Mouse (Mus musculus): ENCODE measurements around the gene Ankrd10.
A peak's percentile ranks its signal among the peaks of the same experiment; 100 is the strongest.
"Not testable (repeated sequence)": the region's sequence is repeated elsewhere in the genome, so short reads cannot be mapped to it uniquely, and the experiment has no call there.

Gene Ankrd10

DNA sequence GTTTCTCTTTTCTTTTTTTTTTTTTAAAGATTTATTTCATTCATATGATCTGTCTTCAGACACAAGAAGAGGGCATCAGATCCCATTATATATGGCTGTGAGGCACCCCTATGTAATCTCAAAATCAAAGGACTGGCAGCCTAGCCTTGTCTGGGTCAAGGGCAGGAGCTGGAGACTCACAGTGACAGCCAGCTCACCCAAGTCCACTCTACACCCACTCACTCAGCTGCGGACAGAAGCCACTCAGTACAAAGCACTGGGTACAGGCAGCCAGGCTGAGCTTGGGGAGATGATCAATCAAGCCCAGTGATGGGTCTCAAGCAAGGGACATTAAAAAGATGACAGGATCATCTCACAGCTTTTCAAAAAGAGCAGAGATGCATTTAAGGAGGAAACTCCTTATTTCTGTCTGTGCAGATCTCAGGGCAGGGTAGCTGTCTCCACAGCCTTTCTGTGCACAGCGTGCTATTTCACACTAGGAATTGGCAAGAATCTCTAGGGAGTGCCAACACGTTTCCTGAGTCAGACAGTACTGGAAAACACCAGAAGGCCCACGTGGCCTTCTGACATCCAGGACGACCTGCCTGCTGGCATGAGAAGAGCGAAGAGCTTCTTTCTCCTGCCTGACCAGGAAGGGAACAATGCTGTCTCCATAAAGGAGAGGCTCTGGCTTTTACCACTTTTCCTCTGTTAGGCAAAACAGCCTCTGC lies 21.3 kb downstream of the Ankrd10 start:
- DNase-seq (ENCODE audit: low spot score in 2 of 2), result no peak

DNA sequence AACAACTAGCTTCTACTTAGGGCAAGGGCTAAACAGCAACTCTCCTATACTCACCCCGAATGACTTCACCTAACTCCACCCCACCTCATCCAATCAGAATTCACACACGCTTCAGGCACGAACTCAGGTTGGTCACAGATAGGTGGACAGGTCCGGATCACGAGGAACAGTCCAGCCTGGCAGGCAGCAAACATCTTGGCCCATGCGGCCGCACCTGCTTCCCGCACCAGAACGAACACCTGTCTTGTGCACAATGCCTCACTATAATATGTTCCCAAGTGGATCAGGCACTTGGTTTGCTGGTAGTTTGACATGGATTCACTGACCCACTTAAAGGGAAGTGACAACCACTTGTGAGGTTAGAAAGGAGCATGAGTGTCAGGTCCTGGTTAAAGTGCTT lies 26.7 kb downstream of the Ankrd10 start:
- DNase-seq (ENCODE audit: low spot score in 2 of 2), result no peak

DNA sequence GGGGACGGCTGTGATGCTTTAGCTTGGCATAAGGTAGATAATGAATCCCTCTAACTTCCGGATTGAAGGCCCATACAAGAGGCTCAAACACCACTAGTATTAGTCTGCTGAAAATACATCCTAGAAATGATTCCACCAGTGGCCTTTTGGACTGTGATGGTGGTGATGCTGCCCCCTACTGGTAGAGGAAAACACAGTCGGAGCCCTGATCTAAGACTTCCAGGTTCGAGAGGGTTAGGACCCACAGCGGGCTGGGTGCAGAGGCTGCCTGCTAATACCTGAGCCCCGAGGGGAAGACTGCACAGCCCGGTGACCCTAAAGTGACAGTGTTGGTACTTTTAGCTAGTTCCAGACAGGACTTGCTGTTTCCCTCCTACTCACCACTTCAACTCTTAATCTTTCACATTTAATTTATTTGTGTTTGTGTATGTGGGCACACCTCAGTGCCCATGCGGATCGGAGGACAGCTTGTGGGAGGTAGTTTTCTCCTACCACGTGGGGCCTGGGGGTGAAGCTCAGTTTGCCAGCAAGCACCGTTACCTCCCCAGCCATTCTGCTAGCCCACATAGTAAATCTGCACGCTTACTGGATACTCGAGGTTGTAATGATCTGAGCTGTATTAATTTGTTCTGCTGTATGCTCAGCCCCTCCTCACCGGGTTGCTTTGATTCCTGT lies 33.4 kb downstream of the Ankrd10 start:
- peak in 1 of 2 experiments; percentile 61 for DNase-seq (ENCODE audit: low spot score in 2 of 2)

DNA sequence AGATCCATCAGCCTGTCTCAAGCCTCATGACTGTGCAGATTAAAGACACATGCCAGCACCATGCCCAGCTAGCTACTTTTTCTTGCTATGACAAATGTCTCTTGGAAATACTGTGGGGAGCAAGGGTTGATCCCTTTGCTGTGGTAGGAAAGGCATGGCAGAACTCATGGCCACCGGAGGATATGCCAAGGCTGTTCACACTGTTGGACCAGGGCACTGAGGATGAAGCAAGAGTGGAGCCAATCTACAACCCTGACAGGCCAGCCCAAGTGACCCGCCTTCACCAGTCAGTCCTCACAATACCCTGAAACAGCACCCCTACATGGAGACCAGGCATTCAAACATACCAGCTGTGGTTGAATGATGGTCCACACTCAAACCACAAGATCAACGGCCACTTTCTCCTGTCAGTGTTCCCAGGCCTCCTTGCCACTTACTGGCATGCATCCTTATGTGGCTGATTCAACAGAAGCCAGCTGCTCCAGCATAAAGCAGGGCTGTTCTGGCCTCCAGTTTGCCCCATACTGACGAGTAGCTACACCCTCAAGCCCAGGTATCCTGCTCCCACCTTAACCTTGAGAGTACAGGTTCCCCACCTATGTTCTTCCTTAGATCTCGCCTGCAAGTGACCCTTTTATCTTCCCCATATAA lies 35.1 kb downstream of the Ankrd10 start:
- DNase-seq (ENCODE audit: low spot score in 2 of 2), result no peak

DNA sequence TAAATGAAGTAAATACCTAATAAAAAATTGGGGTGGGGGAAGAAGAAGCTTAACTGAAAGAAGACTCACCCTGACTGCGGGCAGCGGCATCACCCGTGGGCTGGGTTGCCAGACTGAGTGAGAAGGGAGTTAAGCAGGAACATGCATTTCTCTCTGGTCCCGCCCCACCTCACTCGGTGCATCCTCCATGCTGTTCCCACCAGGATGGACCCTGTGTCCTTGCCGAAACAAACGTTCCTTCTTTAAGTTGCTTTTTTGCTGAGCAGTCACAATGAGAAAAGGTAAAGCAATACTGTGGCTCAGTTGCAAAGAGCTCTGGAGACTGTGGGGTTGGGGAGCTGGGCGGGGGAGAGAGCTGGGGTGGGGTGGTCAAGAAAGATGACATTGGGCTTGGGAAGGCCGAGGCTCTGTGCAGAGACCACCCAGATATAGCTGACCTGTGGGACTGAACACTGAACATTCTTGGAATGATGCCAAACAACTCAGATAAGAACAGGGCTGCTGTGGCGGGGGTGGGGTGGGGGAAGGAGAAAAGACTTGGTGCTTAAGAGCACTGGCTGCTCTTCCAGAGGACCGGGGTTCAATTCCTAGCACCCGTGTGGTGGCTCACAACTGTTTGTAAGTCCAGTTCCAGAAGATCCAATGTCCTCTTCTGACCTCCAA lies 42.2 kb downstream of the Ankrd10 start:
- DNase-seq (ENCODE audit: low spot score in 2 of 2), result no peak

DNA sequence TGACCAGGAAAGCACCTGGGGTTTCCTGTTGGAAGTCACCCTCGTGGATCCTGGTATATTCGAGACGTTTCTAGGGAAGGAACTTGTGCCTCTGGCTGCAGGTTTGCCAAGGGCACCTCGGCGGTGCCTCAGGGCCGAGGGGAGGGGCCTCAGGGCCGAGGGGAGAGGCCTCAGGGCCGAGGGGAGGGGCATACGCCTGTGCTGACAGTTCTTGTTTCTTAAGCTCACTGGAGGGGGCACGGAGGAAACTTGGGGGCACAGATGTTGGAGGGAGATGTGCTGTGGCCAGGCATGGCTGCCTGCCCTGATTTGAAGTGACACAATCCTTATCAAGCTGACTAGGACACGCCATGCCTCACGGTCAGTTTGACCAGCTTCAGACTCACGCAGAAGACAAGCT lies 43.3 kb downstream of the Ankrd10 start:
- DNase-seq (ENCODE audit: low spot score in 2 of 2), result no peak

DNA sequence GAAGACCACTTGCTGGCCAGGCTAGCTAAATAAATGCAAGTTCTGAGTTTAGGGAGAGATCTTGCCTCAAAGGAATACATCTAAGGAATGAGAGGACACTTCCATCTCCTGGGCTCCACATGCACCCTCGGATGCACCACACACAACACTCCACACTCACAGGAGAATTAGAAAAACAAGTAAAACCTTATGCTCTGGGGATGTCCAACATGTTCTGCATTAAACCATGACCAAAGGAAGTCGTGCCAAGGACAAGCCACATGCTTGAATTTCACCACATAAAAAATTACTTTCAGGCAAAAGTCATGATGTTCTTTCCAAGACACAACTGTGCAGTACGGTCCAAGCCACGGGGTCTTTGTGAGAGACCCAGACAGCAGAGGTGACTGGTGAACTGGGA lies 43.7 kb downstream of the Ankrd10 start:
- DNase-seq (ENCODE audit: low spot score in 2 of 2), result no peak

DNA sequence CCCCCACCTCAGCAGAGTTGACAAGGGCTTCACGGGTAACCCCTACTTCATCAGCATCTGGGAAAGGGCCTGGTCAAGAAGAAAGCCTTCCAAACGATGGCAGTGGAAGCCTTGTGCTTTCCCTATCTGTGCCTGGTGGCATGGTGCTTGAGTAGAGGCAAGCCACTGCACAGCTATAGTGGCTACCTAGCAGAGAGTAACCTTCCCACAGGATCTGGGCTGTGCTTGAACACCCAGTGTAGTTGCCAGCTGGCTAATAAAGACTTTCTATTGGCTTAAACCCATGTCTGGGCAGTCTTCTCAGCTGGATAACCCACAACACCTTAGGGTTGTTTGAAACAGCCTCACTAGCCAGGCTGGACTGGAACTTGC lies 49.2 kb downstream of the Ankrd10 start:
- DNase-seq (ENCODE audit: low spot score in 2 of 2), result no peak

DNA sequence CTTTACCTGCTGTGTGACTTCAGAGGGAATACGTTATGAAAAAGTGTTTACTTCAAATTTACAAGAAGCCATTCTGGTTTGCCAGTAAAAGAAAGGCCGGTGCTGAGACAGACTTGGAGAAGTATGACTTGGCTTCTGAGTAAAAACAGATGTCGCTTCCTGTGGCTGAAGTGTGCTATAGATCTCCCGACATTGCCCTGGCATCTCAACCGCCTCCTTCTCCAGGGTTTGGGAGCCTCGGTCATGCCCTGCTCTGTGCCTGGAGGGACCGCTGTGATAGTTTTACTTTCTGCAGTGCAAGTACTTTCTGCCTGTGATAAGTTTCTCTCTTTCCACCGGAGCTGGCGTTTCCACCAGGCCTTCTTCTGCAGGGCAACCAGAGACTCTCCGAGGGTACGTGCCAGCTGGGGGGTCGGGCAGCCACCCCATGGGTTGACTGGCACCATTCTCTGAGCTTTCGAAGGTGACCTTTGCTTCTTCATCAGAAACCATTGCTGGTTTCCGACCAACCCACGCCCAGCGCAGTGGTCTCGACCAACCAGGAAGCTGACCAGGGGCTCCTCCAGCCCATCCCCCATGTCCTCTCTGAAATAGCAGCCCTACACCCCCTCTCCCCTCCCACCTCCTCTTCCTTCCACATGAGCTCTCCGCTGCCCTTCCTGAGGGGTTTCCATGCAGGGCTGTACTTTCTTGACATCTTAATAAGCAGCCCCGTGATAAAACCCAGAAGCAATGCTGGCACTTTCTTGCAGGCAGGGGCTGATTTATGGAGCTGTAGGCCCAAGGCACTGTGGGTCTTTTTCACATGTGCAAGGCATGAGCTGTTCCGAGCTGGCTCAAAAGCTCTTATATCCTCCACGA lies 49.8 kb downstream of the Ankrd10 start:
- DNase-seq (ENCODE audit: low spot score in 2 of 2), result no peak

DNA sequence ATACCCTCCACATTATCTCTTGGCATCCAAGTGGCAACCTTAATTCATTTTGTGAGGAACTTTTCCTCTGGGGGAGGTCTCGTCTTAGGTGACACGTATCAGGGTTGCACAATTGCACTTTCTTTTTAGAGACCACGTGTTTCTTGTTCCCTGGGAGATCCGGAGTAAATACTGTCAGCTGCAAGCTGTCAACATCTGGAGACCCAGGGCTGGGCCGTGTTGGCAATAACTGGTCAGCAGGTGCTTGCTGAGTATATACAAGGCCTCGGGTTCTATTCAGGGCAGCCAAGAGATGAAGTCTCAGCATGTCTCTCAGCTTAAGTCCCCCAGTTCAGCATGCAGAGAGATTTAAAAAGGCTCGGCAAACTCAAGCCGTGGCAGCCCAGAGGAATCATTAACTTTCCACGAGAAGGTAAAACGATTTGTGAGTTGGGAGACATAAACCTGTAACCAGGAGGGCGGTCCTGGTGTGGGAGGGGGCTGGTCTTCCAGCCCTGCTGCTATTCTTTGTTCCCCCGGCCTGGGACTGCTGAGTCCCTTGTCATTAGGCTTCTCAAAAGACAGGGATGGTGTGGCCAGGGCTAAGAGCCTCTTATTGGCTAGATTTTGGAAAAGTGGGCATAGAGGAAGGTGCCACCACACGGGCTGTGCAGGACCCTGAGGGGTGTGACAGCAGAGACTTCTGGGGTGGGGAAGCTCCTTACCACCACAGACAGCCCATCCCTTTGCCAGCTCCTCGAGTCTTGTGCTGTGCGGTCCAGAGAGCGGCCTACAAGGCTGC lies 59.8 kb downstream of the Ankrd10 start:
- DNase-seq (ENCODE audit: low spot score in 2 of 2), result no peak

DNA sequence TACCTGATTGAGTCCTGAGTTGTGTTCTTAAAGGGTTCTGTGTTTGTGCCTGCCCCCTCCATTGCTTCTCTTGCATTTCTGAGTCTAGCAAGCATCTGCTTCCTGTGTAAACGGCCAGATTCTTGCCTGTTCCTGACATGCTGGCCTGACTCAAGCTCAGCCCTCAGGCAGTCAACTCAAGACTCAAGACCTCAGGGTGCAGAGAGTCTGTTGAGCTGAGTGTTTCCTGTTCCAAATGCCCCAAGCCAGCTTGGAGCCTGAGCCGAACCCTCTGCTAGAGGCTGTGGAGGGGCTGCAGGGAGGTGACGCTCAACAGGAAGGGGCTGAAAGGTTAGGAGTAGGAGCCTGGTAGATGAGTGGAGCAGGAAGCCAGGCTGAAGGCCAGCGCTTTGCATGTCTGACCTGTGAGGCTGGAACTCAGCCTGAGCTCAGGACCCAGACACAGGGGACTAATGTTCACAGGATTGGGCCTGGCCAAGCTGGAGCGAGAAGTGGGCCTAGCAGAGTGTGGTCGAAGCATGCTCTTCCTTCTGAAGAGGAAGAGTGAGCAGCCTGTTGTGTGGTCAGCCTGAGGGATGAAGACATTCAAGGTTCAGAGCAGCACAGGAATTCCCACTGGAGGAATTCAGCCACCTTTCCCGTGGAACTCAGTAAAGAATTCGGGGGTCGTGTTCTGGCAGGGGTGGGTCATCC lies 60.5 kb downstream of the Ankrd10 start:
- DNase-seq (ENCODE audit: low spot score in 2 of 2), result no peak

DNA sequence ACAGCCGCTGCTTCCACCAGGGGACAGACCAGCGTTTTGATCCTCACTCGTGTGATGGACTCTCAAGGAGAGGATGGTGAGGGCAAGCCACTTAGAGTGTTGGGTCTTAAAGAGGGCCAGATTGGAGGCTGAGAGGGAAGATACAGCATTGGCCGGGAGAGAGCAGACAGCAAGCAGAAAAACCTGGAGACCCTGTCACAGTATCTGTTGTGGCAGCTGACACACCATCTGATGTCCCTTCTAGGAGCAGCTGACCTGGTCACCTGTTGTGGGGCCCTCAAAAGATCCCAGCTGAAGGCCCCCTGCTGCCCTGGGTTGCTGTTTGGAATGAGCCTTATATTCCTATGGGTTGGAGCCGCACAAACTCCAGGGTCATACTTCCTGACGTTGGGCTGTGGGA lies 63.1 kb downstream of the Ankrd10 start:
- DNase-seq (ENCODE audit: low spot score in 2 of 2), result no peak

DNA sequence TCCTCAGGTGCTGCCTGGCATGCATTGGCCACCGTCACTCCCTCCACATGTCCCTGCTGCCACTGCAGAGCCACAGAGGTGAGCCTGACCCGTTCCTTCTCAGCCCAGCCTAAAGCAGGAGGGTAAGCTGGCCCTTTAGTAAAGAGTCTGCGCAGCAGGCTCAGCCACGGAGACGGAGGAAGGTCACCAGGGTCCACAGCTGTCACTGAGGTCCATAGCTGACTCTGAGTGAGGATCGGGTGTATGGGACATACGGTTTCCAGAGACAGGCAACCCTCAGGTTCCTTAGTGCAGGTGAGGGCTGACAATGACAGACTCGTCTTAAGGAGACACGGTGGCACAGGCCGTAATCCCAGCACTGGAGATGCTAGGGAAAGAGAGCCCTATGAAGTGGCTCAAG lies 63.6 kb downstream of the Ankrd10 start:
- DNase-seq (ENCODE audit: low spot score in 2 of 2), result no peak

DNA sequence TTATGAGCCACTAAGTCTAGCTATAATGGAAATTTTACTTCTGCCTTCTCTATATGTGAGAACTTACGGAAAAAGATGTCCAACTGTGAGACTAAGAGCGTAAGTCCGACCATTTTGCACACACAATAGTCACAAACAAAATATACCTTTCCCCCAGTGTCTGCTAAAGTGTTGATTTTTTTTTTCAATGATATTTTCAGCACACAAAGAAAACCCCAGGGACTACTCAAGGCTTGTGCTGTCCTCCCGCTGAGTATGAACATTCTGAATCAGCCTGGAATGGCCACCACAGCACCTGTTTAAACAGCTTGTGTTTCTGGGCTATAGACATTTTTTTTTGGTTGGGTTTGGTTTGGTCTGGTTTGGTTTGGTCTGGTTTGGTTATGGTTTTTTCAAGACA lies 64.8 kb downstream of the Ankrd10 start:
- no peak for DNase-seq (ENCODE audit: low spot score in 2 of 2)

DNA sequence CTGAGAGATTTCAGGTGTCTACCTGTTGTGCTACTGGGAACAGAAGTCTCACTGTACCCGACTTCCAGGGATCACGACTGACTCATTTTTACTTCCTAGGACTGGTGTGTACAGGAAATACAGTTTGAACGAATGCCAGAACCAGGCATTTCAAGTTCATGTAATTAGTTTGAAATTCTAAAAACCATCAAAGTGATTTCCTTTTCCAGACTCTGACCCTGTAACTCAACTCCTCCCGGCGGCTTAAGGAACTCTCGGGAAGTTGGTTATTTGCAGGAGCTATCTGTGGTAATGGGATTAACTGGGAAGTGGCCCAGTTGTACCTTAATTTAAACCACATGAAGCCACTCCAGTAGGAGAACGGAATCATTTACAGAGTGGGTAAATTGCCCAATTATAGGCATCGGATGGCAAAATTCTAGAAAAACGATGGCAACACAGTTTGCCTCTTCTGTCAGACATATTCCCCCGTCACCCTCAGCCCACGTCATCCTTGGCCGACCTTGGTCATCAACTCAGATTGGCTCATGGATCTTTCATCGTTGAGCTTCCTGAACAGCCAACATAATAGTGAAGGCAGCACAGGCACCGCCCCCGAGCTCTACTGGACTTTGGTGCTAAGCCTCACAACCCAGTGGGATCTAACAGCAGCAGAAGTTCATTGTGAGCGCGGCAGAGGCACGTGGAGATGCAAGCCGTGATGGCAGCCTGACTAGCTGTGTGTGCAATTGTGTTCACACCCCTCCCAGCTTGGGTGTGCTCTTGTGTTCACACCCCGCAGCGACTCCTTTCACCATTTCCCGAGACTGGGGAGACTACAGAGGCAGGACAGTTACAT lies 66.1 kb downstream of the Ankrd10 start:
- DNase-seq (ENCODE audit: low spot score in 2 of 2), result no peak

DNA sequence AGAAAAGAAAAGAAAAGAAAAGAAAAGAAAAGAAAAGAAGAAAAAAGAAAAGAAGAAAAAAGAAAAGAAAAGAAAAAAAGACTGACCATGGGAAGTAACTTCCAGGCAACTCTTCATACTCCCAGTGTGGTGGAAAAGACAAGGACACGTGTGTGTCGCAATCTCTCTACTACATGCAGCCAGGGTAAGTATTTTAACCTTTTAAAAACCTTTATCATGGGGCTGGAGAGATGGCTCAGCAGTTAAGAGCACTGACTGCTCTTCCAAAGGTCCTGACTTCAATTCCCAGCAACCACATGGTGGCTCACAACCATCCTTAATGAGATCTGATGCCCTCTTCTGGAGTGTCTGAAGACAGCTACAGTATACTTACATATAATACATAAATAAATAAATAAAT lies 67.4 kb downstream of the Ankrd10 start:
- not testable (repeated sequence) for DNase-seq (ENCODE audit: low spot score in 2 of 2)

DNA sequence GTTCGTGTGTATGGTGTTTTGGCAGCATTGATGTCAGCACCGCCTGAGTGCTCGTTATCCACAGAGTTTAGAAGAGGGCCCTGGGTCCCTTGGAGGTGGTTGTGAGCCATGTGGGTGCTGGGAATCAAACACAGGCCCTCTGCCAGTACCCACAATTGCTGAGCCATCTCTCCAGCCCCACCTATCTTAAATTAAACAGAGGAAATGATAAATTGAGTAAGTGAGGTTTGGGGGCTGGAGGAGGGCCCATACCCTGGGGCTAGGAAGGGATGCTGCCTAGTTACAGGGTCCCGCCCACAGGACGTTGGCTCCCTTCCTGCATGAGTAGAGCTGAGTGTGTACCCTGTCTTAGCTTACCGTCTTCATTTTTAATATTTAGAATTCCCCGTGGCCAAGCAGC lies 70.8 kb downstream of the Ankrd10 start:
- no peak for DNase-seq (ENCODE audit: low spot score in 2 of 2)

DNA sequence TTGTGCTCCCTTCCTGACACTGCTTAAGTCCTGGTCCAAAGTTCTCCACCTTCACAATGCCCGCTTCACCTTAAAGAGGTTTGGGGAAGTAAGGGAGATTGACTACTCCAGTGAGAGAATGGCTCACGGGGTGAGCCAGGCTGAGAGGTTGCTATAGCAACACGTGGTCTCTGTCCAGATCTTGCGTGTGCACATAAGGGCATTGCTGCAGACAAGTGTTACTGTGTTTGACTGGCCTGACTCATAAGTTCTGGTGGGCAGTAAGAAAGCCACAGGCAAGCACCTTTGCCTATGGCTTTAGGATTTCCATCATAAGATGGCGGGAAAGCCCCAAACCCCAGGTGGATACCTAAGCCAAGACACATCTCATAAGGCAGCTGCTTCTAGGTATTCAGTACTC lies 71.3 kb downstream of the Ankrd10 start:
- DNase-seq (ENCODE audit: low spot score in 2 of 2), result no peak
